Mouse (Mus musculus) frontal cortex, postnatal 25 days (tissue): ENCODE results near the gene Spata31d1d.
"Not testable (repeated sequence)": the region's sequence is repeated elsewhere in the genome, so short reads cannot be mapped to it uniquely, and the experiment has no call there.

ENCODE experiments used
- DNase-seq, 2 experiments: peaks; one replicate each; pipeline ENCODE4 v3.0.0; 2022; ENCODE audit warnings: low spot score in 2 of 2

Gene Spata31d1d

GRCm38 (mm10) chr13:59728378-59729093, 3.0 kb downstream of the Spata31d1d start:
- peak; percentile 60 to 76 for DNase-seq

DNA sequence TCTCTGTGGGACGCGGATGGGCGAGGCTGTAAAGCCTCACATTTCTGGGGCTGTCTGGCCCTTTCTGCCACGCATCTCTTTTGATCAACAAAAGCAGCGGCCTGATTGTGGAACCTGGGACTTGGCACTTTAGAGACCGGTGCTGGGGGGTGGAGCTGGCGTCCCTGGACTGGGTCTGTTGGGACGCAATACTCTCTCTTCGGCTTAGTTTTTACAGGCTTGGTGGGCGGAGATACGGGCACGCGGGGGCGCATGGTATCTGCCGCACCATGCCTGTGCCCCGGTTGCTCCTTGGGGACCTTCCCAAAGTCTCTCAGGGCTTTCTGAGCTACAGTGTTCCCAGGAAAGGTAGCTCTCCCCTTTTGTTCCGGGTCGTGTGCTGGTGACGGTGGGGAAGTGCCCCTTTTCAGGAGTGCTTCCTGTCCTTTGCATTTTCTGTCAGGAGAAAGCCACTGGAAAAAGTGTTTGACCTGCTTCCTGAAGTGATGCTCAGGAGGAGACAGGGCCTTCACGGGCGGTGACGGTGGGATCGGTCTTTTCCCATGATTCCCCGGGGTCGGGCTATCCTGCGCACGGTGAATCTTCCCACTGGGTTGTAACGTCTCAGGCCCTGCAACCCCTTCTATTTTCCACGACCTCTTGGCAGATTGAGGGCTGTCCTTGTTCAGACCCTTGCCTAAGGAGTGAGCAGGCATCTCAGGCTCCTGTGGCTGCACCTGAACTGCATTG, 5.2 kb downstream of the Spata31d1d start:
- no peak for DNase-seq

DNA sequence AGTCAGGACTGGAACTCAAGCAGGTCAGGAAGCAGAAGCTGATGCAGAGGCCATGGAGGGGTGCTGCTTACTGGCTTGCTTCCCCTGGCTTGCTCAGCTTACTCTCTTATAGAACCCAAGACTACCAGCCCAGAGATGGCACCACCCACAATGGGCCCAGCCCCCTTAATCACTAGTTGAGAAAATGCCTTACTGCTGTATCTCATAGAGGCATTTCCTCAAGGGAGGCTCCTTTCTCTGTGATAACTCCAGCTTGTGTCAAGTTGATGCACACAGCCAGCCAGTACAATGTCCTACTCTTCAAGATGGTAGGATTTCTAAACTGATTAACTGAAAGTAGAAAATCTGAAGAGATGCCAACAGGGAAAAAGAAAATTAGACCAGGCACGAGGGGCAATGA, 9.5 kb downstream of the Spata31d1d start:
- DNase-seq, result not testable (repeated sequence)

GRCm38 (mm10) chr13:59719475-59719874, 12.1 kb downstream of the Spata31d1d start:
- no peak for DNase-seq

DNA sequence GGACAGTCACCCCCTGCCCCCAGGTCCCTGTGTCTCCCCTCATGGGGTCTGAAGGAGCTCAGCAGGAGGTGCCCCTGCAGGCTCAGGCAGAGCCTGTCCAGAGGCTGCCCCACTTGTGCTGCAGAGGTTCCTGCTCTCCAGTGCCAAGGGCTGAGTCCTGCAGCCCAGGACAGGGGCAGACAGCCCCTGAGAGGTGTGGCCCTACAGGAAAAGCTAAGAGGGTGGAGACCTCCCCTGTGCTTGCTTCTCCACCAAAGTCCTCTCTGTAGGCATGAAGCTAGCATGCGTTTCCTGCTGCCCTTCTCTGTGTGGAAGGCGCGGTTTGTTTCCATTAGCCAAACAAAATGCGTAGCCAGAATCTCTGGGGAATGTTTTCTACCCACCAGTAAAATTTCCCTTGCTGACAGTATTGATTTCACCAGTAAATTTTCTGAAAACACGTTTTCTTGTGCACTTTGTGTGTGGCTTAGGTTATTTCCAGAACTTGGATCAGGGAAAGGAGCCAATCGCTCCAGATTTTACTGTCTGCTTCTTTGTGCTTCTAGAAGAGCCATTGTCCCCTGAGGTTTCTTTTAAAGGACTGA, 12.6 kb downstream of the Spata31d1d start:
- DNase-seq, result not testable (repeated sequence)

DNA sequence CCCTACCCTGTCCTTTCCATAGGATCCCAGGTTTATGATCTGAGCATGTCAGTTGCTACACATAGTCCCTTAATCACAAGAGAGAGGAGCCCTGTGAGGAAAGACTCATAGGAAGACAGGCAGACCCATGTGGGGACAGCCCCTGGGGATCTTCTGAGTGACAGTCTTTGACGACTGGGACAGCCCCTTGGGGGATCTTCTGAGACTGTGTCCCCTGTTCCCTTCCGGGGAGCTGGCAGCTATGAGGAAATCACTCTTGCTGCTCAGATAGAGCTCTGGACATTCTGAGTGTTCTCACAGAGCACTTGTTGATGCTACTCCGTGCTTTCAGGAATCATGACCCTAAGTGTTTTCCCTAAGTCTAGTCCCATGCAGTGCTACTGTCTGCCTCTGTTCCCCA, 17.8 kb downstream of the Spata31d1d start:
- DNase-seq, result no peak

DNA sequence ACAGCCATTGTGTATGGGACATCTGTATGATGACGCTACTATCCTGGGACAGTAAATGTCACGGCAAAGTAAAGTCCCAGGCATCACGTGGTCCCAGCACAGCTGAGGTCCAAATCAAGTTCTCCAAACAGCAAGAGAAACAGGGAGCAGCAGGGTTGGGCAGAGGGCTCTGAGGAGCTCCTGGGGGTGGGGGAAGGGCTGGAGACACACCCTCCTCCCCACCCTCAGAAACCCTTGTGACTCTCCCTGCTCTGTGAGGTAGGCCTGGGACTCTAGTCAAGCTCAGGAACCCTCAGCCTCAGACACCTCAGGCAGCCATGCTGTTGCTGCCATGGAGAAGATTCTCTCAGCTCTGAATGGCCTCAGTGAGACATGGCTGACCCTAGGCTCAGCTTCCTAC, 19.6 kb downstream of the Spata31d1d start, which contains the start of gene Spata31d1b:
Spata31d1b (plus strand) TSS at position 301 of the 400 bp plus-strand sequence.
- not testable (repeated sequence) for DNase-seq

DNA sequence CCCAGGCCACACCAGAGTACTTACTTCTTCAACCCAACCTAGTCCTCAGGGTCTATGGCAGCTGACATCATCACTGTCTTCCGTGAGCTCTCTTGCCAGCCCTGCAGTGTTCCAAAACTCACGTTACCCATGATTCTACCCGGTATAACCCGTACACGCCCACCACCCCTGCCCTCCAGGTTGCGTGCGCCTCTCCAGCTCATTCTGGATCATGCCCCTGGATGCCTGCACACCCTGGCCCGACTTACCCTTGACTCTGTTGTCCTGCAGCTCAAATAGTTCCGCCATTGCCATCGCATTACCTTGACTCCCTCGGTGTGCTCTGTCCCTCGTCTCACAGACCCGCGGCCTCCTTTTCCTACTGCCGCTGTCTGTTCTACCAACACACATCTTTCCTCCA, 21.3 kb downstream of the Spata31d1d start, which contains the start of gene Spata31d1a:
Spata31d1a (minus strand) TSS at position 101 of the 400 bp plus-strand sequence.
- no peak for DNase-seq

DNA sequence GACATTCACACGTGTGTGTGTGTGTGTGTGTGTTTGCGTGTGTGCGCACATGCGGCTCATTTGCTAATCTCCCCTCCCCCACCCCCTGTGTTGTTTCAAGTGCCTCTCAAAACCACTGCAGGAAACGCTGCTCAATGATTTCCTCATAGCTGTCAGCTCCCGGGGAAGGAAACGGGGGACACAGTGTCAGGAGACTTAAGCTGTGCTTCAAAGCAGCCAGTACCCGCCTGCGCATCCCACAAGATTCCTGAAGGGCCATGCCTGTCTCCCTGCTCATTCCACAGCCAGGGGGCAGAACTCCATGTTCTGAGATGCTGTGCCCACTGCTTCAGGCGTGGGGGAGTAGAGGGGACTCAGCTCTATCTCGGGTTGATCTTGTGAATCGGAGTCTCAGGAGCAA, 27.0 kb downstream of the Spata31d1d start:
- DNase-seq, result no peak

DNA sequence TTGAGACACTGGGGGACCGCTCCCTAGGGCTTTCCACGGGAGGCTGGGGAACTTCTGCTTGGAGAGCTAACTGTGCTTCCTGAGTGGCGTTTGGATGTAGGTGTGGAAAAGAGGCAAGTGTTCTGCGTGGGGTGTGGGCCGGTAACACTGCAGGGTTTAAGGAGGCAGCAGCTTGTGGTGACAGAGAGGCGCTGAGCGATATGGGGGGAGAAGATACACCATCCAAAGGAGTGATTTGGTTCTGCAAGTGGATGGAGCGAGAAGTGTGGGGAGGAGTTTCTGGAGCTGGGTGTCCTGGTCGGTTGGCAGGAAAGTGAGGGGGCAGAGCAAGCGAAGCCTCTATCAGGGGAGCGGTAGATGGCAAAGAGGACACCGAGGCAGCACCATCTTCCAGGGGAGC, 28.0 kb downstream of the Spata31d1d start:
- peak in 1 of 2 experiments; percentile 20 for DNase-seq

DNA sequence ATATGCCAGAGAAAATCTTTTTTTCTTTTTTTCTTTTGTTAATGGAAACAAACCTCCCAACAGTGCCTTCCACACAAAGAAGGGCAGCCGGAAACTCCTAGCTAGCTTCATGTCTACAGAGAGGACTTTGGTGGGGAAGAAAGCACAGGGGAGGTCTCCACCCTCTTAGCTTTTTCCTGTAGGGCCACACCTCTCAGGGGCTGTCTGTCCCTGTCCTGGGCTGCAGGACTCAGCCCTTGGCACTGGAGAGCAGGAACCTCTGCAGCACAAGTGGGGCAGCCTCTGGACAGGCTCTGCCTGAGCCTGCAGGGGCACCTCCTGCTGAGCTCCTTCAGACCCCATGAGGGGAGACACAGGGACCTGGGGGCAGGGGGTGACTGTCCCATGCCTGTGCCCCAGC, 31.4 kb downstream of the Spata31d1d start:
- not testable (repeated sequence) for DNase-seq

GRCm38 (mm10) chr13:59699131-59699530, 32.4 kb downstream of the Spata31d1d start:
- DNase-seq, result no peak

GRCm38 (mm10) chr13:59695781-59696180, 35.8 kb downstream of the Spata31d1d start:
- DNase-seq, result no peak

GRCm38 (mm10) chr13:59694008-59694407, 37.5 kb downstream of the Spata31d1d start, which contains the start of gene 4921517D22Rik:
Gene 4921517D22Rik (minus strand): TSS chr13:59694108.
- DNase-seq, result no peak

GRCm38 (mm10) chr13:59691478-59691877, 40.1 kb downstream of the Spata31d1d start:
- DNase-seq, result no peak

DNA sequence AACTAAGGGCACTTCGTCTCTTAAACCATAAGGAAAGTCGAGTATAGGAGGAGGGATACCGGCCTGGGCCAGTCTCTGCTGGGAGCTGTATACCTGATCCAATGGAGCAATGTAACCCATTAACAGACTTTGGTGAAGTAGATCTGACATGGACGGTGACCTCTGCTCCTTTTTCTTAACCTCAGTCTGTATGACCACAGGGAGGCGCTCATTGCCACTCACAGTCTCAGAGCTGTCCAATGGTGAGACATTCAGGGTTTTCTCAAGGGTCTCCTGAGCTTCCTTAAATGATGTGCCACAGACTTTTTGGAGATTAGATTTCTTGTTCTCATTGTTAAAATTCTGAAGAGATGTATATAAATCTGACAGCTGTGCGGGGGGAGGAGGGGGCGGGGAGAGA, 41.0 kb downstream of the Spata31d1d start:
- no peak for DNase-seq

- no peak for DNase-seq
Observed at GRCm38 (mm10) chr13:59689843-59690242, 41.7 kb downstream of the Spata31d1d start.

DNA sequence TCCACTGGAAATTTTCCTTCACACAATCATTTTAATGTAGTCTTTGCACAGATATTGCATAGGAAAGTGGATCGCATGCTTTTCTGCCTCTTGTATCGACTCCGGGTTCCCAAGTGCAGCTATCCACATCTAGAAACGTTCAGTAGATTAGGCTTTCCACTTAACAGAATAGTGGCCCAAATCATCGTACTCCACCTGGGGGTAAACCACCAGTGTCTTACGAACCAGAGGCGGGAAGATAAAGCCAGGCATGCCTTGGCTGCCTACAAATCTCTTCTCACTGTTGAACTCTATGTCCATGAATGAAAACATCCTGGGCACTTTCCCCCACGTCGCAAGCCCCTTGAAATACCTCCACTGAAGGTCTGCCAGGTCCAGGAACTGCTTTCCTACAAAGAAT, 42.2 kb downstream of the Spata31d1d start:
- no peak for DNase-seq

DNA sequence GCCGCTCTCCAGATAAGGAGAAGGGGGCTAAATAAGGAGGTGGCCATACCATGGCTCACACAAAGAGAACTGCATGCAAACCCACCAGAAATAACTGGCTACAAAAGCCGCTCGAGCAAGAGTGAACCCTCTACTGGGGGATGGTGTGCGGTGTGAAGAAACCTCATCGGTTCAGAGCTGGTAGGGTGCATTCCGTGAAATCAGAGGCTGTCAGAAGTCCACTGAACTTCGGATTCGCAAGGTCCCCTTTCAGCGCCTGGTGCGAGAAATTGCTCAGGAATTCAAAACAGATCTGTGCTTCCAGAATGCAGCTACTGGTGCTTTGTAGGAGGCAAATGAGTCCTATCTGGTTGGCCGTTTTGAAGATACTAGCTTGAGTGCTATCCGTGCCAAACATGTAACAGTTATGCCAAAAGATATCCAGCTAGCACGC, 43.2 kb downstream of the Spata31d1d start:
- no peak for DNase-seq

GRCm38 (mm10) chr13:59685236-59685635, 46.3 kb downstream of the Spata31d1d start:
- no peak for DNase-seq

GRCm38 (mm10) chr13:59682629-59683028, 48.9 kb downstream of the Spata31d1d start:
- DNase-seq, result no peak

DNA sequence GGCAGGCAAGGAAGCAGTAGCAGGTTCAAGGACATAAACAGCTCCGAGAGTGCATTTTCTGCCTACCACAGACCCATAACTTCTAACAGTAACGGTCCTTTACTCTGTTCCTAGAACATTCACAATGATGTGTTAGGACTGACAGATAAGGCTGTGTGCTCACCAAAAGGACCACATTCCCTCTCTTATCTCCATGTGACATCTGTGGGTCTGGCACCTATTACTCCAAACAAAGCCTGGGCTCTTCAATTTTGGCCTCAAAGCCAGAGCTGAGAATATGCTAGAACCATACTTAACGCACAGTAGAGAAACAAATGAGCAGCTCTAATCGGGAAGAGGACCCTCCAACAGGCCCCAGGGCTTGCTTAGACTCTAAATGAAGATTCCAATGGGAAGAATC, 51.6 kb downstream of the Spata31d1d start:
- no peak for DNase-seq
